Mouse (Mus musculus): Measurements from ENCODE around the gene Krtap31-1. TPM values are rescaled to one million over a fixed set of nuclear protein-coding genes. Genes with fewer than 3 reads are reported as not detected.
"Not testable (repeated sequence)": the region's sequence is repeated elsewhere in the genome, so short reads cannot be mapped to it uniquely, and the experiment has no call there.

Krtap31-1 gene
- total RNA-seq (2021) = not detected
- long read RNA-seq, experiment 1 = 0 reads
- long read RNA-seq, experiment 2 = 0 reads

DNA sequence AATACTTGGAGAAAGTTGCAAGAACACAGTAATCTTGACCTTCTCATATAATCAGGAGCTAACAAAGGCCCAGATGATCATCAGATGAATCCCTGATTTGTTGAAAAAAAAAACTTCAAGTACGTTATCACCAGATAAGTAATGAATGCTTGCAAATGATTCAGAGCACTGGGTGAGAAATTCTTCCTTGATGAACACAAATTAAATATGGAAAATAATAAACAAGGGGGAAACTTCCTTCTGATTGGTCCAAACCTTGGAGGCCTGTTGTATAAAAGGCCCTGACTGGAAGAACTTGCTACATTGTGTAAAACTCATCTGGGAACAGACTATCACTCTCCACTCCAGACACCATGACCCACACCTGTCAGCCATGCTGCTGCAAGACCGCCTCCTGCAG lies at the start of gene Krtap31-1:
Krtap31-1 (plus strand) TSS at position 301 of the 400 bp plus-strand sequence.
- DNase-seq (ENCODE audit: low spot score in 2 of 2) = no peak

DNA sequence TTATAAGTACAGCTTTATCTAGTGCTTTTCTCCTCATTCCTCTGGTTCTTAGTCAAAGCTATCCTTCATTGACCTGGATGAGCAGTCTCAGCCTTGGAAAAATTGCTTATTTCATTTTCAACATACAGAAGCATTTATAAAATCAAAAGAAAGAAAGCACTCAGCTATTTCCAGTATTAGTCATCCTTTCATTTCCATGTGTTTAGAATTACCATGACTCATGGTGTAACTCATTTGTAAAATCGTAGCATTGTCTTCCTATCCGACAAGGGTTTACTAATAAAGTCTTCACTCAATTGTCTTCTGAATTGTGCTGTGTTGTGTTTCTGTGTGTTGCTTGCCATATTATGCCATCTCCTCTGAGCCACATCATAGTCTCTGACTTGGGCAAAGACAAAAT lies 49.0 kb upstream of the Krtap31-1 start:
- DNase-seq (ENCODE audit: low spot score in 2 of 2) = no peak

DNA sequence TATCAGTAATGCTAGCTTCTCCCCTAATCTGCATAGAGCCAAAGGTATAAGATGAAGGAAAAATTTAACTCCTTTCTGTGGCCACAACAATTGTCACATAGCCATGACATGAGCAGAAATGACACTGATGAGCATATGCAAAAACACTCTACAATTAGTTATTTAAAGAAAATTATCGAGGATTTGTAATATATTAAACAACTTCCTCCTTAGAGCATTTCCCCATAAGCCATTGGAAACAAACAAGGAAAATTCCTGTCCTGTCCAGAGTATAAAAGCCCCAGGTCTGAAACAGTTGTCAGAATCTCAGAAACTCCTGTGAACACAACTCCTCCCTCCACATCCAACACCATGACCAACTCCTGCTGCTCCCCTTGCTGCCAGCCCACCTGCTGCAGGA lies 43.5 kb upstream of the Krtap31-1 start, which contains the start of gene Gm11559:
Gm11559 (plus strand) TSS at position 301 of the 400 bp plus-strand sequence.
- DNase-seq (ENCODE audit: low spot score in 2 of 2) = not testable (repeated sequence)

DNA sequence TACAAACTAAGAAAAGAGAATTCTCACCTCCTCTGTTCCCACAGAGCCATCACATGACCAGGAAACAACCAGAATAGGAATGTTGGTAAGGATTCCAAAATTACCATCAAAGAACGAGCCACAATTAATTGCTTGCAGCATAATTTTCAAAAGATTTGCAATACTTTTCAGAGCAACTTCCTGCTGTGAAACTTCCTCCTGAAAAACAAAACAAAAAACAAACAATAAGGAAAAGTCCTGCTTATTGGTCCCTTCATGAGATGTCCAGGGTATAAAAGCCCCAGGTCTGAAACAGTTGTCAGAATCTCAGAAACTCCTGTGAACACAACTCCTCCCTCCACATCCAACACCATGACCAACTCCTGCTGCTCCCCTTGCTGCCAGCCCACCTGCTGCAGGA lies 34.6 kb upstream of the Krtap31-1 start, which contains the start of gene Krtap9-1:
Krtap9-1 (plus strand) TSS at position 301 of the 400 bp plus-strand sequence.
- DNase-seq (ENCODE audit: low spot score in 2 of 2) = not testable (repeated sequence)

DNA sequence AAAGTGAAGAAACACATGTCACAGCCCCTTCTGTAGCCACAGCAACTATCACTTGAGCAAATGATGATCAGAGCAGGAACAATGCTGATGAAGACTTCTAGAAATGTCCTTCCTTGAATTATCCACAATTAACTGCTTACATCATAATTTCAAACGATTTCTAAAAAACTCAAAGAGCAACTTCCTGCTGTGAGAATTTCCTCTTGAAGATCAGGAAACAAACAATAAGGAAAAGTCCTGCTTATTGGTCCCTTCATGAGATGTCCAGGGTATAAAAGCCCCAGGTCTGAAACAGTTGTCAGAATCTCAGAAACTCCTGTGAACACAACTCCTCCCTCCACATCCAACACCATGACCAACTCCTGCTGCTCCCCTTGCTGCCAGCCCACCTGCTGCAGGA lies 28.8 kb upstream of the Krtap31-1 start, which contains the start of gene Gm11567:
Gm11567 (plus strand) TSS at position 301 of the 400 bp plus-strand sequence.
- not testable (repeated sequence) for DNase-seq (ENCODE audit: low spot score in 2 of 2)

DNA sequence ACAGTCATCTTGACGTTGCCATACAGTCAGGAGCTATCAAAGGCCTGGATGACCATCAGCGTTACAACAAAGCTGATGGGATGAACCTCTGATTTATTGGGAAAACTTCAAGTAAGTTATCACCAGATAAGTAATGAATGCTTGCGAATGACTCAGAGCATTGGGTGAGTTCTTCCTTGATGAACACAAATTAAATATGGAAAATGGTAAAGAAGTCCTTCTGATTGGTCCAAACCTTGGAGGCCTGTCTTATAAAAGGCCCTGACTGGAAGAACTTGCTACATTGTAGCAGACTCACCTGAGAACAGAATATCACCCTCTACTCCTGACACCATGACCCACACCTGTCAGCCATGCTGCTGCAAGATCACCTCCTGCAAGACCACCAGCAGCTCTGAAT lies 6.7 kb downstream of the Krtap31-1 start, which contains the start of gene Gm11565:
Gm11565 (plus strand) TSS at position 301 of the 400 bp plus-strand sequence.
- DNase-seq (ENCODE audit: low spot score in 2 of 2) = no peak

DNA sequence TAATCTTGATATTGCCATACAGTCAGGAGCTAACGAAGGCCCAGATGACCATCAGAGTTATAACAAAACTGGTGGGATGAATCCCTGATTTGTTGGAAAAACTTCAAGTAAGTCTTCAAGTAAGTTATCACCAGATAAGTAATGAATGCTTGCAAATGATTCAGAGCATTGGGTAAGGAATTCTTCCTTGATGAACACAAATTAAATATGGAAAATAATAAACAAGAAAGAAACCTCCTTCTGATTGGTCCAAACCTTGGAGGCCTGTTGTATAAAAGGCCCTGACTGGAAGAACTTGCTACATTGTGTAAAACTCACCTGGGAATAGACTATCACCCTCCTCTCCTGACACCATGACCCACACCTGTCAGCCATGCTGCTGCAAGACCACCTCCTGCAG lies 28.3 kb downstream of the Krtap31-1 start, which contains the start of gene Krtap31-2:
Krtap31-2 (plus strand) TSS at position 301 of the 400 bp plus-strand sequence.
- no peak for DNase-seq (ENCODE audit: low spot score in 2 of 2)

DNA sequence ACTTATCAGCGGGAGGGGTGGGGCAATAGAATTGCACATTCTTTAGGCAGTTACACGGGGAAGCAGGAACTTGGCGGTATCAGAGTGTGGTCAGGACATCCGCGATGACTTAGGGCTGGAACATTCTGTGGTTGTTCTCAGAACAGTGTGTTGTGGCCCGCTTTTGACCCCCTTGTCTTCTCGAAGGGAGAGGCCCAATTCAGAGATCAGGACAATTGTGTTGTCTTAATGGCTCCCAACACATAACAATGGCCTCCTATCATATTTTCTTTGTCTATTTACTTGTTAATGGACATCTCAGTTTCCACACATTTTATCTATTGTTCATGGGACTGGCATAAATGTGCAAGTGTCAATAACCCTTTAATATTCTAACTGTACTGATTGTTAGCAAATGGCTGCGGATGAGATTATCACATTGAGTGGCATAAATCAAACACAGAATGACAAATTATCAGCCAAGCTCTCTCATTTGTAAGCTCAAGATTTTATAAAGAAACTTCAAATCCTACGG lies 30.1 kb downstream of the Krtap31-1 start:
- DNase-seq (ENCODE audit: low spot score in 2 of 2) = no peak

DNA sequence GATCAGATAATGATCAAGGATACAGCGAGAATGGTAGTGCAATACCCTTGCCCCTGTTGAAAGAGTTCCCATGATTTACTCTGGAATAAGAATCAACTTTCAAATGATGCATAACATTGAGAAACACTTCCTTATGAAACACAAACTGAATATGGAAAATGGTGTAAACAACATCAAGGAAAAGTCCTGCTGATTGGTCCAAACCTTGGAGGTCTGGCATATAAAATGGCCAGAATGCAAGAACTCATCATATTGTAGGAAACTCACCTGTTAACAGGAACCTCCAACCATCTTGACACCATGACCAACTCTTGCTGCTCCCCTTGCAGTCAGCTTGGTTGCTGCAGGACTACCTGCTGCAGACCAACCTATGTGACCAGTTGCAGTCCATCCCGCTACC lies 40.5 kb downstream of the Krtap31-1 start, which contains the start of gene Krtap9-5:
Krtap9-5 (plus strand) TSS at position 301 of the 400 bp plus-strand sequence.
- DNase-seq (ENCODE audit: low spot score in 2 of 2) = no peak

Other genes starting within 250 kb of the Krtap31-1 start
- not detected for gene Gm11563, start 249.0 kb upstream of the Krtap31-1 start, total RNA-seq (2021)
- not detected for gene Krtap4-6, start 242.0 kb upstream of the Krtap31-1 start, total RNA-seq (2021)
- gene Gm14190, start 217.2 kb upstream of the Krtap31-1 start, total RNA-seq (2021) = not detected
- gene Gm14180, start 173.6 kb upstream of the Krtap31-1 start, total RNA-seq (2021) = not detected
- gene Gm11595, start 135.0 kb upstream of the Krtap31-1 start, total RNA-seq (2021) = not detected
- gene Krtap4-8, start 127.2 kb upstream of the Krtap31-1 start, total RNA-seq (2021) = not detected
- gene Krtap4-9, start 122.7 kb upstream of the Krtap31-1 start, total RNA-seq (2021) = not detected
- not detected for gene Gm11596, start 114.5 kb upstream of the Krtap31-1 start, total RNA-seq (2021)
- gene Gm11569, start 109.0 kb upstream of the Krtap31-1 start, total RNA-seq (2021) = not detected
- not detected for gene Gm11554, start 103.5 kb upstream of the Krtap31-1 start, total RNA-seq (2021)
- gene Krtap4-13, start 98.0 kb upstream of the Krtap31-1 start, total RNA-seq (2021) = not detected
- gene Gm11564, start 92.3 kb upstream of the Krtap31-1 start, total RNA-seq (2021) = not detected
- not detected for gene 2300003K06Rik, start 69.9 kb upstream of the Krtap31-1 start, total RNA-seq (2021)
- gene Krtap4-16, start 56.3 kb upstream of the Krtap31-1 start, total RNA-seq (2021) = not detected
- gene Gm11568, start 50.0 kb upstream of the Krtap31-1 start, total RNA-seq (2021) = not detected
- not detected for gene Gm11559, start 43.4 kb upstream of the Krtap31-1 start, total RNA-seq (2021)
- gene Krtap9-1, start 34.5 kb upstream of the Krtap31-1 start, total RNA-seq (2021) = not detected
- gene Gm11567, start 28.7 kb upstream of the Krtap31-1 start, total RNA-seq (2021) = not detected
- not detected for gene Gm11565, start 6.8 kb downstream of the Krtap31-1 start, total RNA-seq (2021)
- not detected for gene Krtap31-2, start 28.4 kb downstream of the Krtap31-1 start, total RNA-seq (2021)
- gene Krtap9-5, start 40.6 kb downstream of the Krtap31-1 start, total RNA-seq (2021) = not detected
- gene Krtap29-1, start 71.1 kb downstream of the Krtap31-1 start, total RNA-seq (2021) = not detected
- not detected for gene Krtap16-1, start 78.7 kb downstream of the Krtap31-1 start, total RNA-seq (2021)
- gene Krtap17-1, start 86.1 kb downstream of the Krtap31-1 start, total RNA-seq (2021) = not detected
- not detected for gene Krt33a, start 108.3 kb downstream of the Krtap31-1 start, total RNA-seq (2021)
- not detected for gene Krt33b, start 121.9 kb downstream of the Krtap31-1 start, total RNA-seq (2021)
- not detected for gene Krt34, start 133.6 kb downstream of the Krtap31-1 start, total RNA-seq (2021)
- gene Krt31, start 142.6 kb downstream of the Krtap31-1 start, total RNA-seq (2021) = not detected
- not detected for gene Krt32, start 180.3 kb downstream of the Krtap31-1 start, total RNA-seq (2021)
- not detected for gene Krt35, start 188.3 kb downstream of the Krtap31-1 start, total RNA-seq (2021)
- gene Krt36, start 197.7 kb downstream of the Krtap31-1 start, total RNA-seq (2021) = not detected
- not detected for gene Krt13, start 213.6 kb downstream of the Krtap31-1 start, total RNA-seq (2021)
- gene Krt15, start 228.0 kb downstream of the Krtap31-1 start, total RNA-seq (2021) = 1 to 10 TPM in 1 of 2 experiments, under 1 TPM in 1; 0.55 to 1.2 TPM
- under 1 TPM; 0.48 to 0.81 TPM for gene Krt19, start 240.7 kb downstream of the Krtap31-1 start, total RNA-seq (2021)

Measured in layer of hippocampus, postnatal 14 days (tissue).